Mouse (Mus musculus) forebrain, embryonic 11.5 days (tissue): ENCODE results near the gene Astn2. TPM values are rescaled to one million over a fixed set of nuclear protein-coding genes. Genes with fewer than 3 reads are reported as not detected.

Experiments
- ATAC-seq: fragments of 200-750 bp; cut with Nextera tagmentation; replicated peaks from 2 replicates; pipeline ENCODE4 v1.8.0; 2017; ENCODE audit warnings: moderate TSS enrichment; ENCODE audit not compliant: low FRiP score
- DNase-seq: peaks from one replicate; pipeline ENCODE4 v3.0.0-alpha.2; 2017; ENCODE audit warnings: low spot score
- H3K27ac ChIP-seq: fragments of 300-500 bp; sonication (generic); 2 replicates; pipeline ENCODE4 v1.5.1; 2014; ENCODE audit warnings: low read depth, low read length
- H3K27me3 ChIP-seq: fragments of 300-500 bp; sonication (generic); 2 replicates; pipeline ENCODE4 v1.6.1; 2014; ENCODE audit warnings: mild to moderate bottlenecking, low read length, mixed read lengths; ENCODE audit not compliant: control insufficient read depth, insufficient read depth
- H3K36me3 ChIP-seq: fragments of 300-500 bp; sonication (generic); 2 replicates; pipeline ENCODE4 v1.6.1; 2014; ENCODE audit warnings: mild to moderate bottlenecking, low read length, moderate library complexity, mixed read lengths; ENCODE audit not compliant: control insufficient read depth, insufficient read depth
- H3K4me1 ChIP-seq: fragments of 300-500 bp; sonication (generic); replicated peaks from 2 replicates; pipeline ENCODE4 v1.6.1; 2014; ENCODE audit warnings: low read length, mixed read lengths; ENCODE audit not compliant: control insufficient read depth, insufficient read depth
- H3K4me2 ChIP-seq: fragments of 300-500 bp; sonication (generic); 2 replicates; pipeline ENCODE4 v1.6.1; 2014; ENCODE audit warnings: low read depth, mild to moderate bottlenecking, low read length, moderate library complexity, mixed read lengths; ENCODE audit not compliant: severe bottlenecking
- H3K4me3 ChIP-seq: fragments of 300-500 bp; sonication (generic); 2 replicates; pipeline ENCODE4 v1.5.1; 2014; ENCODE audit warnings: low read depth, low read length
- H3K9ac ChIP-seq: fragments of 300-500 bp; sonication (generic); 2 replicates; pipeline ENCODE4 v1.6.1; 2014; ENCODE audit warnings: low read length
- H3K9me3 ChIP-seq: fragments of 300-500 bp; sonication (generic); 2 replicates; pipeline ENCODE4 v1.6.1; 2016; ENCODE audit warnings: low read length, mixed read lengths; ENCODE audit not compliant: control insufficient read depth
- WGBS: fragments of 180-500 bp; shearing (Covaris S2); extraction: QIAGEN DNeasy Blood & Tissue Kit; methylation state at CpG from one replicate; pipeline ENCODE4 v1.1.7; 2014; 5-methylcytosine and 5-hydroxymethylcytosine counted together
- polyA plus RNA-seq: library from polyadenylated mRNA; unstranded; fragments of >200 nt; fragmentation: Nextera tagmentation; extraction: Ambion mirVana; gene quantifications from 2 replicates; pipeline ENCODE4 v1.2.1, GENCODE M21; 2014

Astn2 gene
- polyA plus RNA-seq, 1 experiment from 2014 or later = 0.94 TPM

DNA sequence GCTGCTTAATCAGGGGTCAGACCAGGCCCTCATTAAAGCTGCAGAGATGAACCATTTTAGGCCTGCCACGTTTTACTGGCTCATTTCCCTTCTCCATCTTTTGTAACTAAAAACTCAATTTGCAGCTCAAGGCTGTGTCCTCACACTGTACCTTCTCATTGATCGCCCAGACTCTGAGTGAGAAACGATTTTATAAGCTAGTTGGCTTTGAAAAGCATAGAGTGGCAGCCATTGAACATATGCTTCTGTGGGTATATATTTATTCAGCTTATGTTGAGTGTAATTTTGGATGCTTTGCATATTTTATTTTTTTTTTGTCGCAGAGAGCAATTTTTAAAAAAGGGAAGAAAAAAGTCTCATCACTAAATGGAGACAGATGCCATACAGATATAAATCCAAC, 637.0 kb downstream of the Astn2 start:
- Histone ChIP-seq H3K9me3 (no peaks in the 10 kb centered on the region), H3K36me3 (no peaks in the 10 kb centered on the region), H3K9ac (no peak overlapping the region), H3K27me3 (no peaks in the 10 kb centered on the region), H3K27ac (no peak overlapping the region), H3K4me3 (no peak overlapping the region), H3K4me2 (no peak overlapping the region), H3K4me1 (no peaks in the 10 kb centered on the region)
- DNase-seq (no peak), ATAC-seq (no peak)
- WGBS = 73% methylated on average over 4 of the region's 4 CpGs

DNA sequence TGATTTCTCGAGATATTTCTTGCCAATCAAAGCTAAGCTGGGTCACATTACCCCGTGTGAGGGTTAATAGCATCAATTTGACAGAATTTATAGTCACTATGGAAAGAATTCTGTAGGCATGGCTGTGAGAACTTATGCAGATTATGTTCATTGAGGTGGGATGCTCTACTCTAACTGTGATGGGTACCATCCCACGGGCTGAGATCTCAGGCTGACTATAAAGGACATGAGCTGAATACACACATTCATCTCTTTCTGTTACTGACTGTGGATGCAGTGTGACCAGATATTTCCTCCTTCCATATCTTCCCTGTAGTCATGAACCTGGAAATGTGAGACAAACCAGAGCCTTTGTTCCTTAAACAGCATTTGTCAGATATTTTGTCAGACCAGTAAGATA, 639.1 kb downstream of the Astn2 start:
- Histone ChIP-seq H3K9me3 (no peaks in the 10 kb centered on the region; the same call in 1 of the 2 replicates), H3K4me1 (no peaks in the 10 kb centered on the region), H3K36me3 (no peaks in the 10 kb centered on the region), H3K4me3 (no peak overlapping the region), H3K4me2 (no peak overlapping the region), H3K9ac (no peak overlapping the region), H3K27me3 (no peaks in the 10 kb centered on the region), H3K27ac (no peak overlapping the region)
- DNase-seq (no peak), ATAC-seq (no peak)
- 71% methylated on average over 3 of the region's 3 CpGs for WGBS

DNA sequence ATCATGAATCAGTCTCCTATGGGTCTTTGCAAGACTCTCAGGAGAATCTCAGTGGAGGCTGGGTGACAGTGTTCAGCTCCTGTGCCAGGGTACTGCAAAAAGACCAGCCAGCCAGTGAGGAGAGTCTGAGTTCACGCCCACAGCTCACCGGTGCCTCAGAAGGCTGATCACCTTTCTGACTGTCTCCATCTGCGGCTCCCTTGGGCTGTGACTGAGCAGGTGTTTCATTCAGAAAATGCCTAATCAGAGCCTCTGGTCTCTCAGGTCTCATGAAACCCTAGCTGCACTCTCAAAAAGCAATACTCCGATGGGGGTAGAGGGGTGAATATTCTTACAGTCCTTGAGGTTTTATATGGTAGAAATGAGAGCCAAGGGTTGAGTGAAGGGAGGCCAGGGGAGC, 640.1 kb downstream of the Astn2 start:
- no peak overlapping the region for H3K4me3 ChIP-seq
- H3K9ac ChIP-seq = no peak overlapping the region
- no peak overlapping the region for H3K4me2 ChIP-seq
- no peak for ATAC-seq
- H3K27ac ChIP-seq = no peak overlapping the region
- no peaks in the 10 kb centered on the region for H3K27me3 ChIP-seq
- H3K9me3 ChIP-seq = no peaks in the 10 kb centered on the region; the same call in 1 of the 2 replicates
- no peaks in the 10 kb centered on the region for H3K36me3 ChIP-seq
- DNase-seq = no peak
- 88% methylated on average over 4 of the region's 4 CpGs for WGBS
- H3K4me1 ChIP-seq = no peaks in the 10 kb centered on the region

DNA sequence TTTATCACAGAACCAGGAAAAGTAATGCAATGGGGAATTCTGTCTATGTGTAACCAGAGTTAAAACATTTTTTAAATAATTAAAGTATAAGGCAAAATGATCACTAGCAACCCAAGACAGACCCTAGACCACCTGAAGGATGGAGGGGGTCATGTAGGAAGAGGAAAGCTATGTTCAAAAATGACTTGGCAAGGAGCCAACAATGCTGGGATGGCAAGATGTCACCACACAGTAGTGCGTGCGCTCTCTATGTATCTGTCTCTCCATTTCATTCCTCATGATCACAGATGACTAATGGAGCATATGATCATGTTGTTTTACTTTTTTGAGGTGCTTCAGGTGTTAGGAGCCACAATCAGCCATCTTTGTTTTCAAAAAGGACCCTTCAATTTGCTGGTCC, 640.6 kb downstream of the Astn2 start:
- Histone ChIP-seq H3K4me3 (no peak overlapping the region), H3K4me2 (no peak overlapping the region), H3K9ac (no peak overlapping the region), H3K9me3 (no peaks in the 10 kb centered on the region; the same call in 1 of the 2 replicates), H3K36me3 (no peaks in the 10 kb centered on the region), H3K27ac (no peak overlapping the region), H3K27me3 (no peaks in the 10 kb centered on the region), H3K4me1 (no peaks in the 10 kb centered on the region)
- DNase-seq (no peak), ATAC-seq (no peak)
- WGBS = 96% methylated on average over 2 of the region's 2 CpGs

DNA sequence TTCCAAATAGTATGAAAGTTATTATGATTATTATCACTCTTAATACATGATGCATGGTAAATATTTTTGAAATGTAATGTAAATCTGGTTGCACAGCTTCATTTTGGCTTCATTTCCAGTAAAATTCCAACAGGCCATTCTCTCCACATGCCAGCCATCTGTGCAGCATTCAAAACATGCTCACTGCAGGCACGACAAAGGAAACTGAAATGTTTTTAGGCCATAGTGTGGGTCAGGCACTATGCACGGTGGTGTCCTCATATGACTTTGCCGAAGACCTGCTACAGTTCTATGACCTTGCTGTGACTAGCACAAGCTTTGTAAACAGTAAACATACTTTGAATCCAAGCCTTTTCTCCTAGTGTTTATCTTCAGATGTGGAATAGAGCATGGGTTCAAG, 642.3 kb downstream of the Astn2 start:
- Histone ChIP-seq H3K4me1 (no peaks in the 10 kb centered on the region), H3K27ac (no peak overlapping the region), H3K4me2 (no peak overlapping the region), H3K4me3 (no peak overlapping the region), H3K9me3 (no peaks in the 10 kb centered on the region; the same call in 1 of the 2 replicates), H3K36me3 (no peaks in the 10 kb centered on the region), H3K27me3 (no peaks in the 10 kb centered on the region), H3K9ac (no peak overlapping the region)
- no peak for ATAC-seq
- DNase-seq = no peak
- 88% methylated on average over 3 of the region's 3 CpGs for WGBS

DNA sequence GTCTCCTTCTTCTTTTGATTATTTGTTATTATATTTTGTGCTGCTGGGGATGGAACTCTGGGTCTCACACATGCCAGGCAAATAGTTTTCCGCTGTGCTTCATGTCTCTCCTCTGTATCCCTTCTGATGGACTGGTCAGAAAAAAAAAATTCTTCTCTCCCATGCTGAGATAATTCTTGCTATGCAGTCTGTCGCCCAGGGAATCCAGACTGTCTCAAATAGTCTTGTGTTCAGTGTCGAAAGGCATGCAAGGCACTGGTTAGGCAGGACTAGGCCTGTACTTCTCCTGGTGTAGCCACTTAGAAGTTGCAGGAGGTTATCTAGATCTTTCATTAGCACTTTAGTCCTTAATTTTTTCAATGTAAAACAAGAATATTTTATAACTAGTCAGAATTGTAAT, 642.8 kb downstream of the Astn2 start:
- Histone ChIP-seq H3K27ac (no peak overlapping the region), H3K9ac (no peak overlapping the region), H3K27me3 (no peaks in the 10 kb centered on the region), H3K4me2 (no peak overlapping the region), H3K9me3 (no peaks in the 10 kb centered on the region; the same call in 1 of the 2 replicates), H3K36me3 (no peaks in the 10 kb centered on the region), H3K4me1 (no peaks in the 10 kb centered on the region), H3K4me3 (no peak overlapping the region)
- ATAC-seq = no peak
- no peak for DNase-seq
- WGBS = 75% methylated on average over 3 of the region's 3 CpGs

DNA sequence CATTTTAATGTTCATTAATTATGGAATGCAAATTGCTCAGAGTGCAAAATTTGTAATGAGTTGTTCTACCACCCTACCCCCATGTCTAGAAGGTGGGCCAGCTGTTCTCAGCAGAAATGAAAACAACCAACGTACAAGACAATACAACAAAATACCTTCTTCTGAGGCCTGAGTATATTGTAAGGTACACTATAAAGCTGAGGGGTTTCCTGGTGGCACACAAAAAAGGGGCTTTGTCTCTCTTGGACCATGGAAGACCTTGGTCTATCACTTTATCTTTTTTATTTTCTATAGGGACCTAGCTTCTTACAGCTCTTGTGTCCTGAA, 645.6 kb downstream of the Astn2 start:
- Histone ChIP-seq H3K9ac (no peak overlapping the region), H3K36me3 (no peaks in the 10 kb centered on the region), H3K4me1 (no peaks in the 10 kb centered on the region), H3K4me3 (no peak overlapping the region), H3K27me3 (no peaks in the 10 kb centered on the region), H3K27ac (no peak overlapping the region), H3K4me2 (no peak overlapping the region), H3K9me3 (no peaks in the 10 kb centered on the region; the same call in 1 of the 2 replicates)
- no peak for ATAC-seq
- no peak for DNase-seq
- 69% methylated on average over 1 of the region's 1 CpGs for WGBS

DNA sequence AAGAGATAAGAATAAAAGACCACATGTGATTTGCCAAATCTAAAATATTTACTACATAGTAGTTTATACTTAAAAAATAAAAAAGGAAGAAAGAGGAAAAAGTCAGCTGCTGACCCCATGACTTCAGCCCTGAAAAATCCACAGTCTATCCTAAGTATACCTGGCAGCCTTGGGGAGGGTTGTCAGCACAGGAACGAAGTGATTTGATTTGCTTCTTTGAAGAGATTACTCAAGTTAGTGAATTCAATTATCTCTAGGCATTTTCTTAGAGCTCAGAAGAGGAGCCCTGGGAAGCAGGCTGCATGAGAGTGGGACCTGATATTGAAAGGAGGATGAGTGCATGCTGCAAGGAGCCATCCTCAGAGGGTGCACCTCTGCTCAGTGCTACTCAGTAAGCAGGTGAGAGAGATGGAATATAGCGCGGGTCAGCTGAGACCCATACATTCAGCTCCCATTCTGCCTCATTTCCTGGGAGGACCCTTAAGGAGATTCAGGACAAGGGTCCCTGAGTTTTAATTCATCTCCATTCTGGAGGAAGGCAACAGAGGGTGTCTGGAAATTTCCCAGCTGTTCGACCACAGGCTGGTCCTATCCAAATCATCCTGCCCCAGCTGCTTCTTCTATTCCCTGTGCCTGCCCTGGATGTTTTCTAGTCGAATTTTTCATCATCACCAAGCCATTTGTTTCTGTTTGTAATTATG, 646.1 kb downstream of the Astn2 start:
- no peaks in the 10 kb centered on the region; the same call in 1 of the 2 replicates for H3K9me3 ChIP-seq
- no peaks in the 10 kb centered on the region for H3K4me1 ChIP-seq
- ATAC-seq = no peak
- H3K9ac ChIP-seq = no peak overlapping the region
- WGBS = 61% methylated on average over 5 of the region's 5 CpGs
- no peak overlapping the region for H3K27ac ChIP-seq
- no peak overlapping the region for H3K4me3 ChIP-seq
- H3K27me3 ChIP-seq = no peaks in the 10 kb centered on the region
- no peak overlapping the region for H3K4me2 ChIP-seq
- no peaks in the 10 kb centered on the region for H3K36me3 ChIP-seq
- no peak for DNase-seq

DNA sequence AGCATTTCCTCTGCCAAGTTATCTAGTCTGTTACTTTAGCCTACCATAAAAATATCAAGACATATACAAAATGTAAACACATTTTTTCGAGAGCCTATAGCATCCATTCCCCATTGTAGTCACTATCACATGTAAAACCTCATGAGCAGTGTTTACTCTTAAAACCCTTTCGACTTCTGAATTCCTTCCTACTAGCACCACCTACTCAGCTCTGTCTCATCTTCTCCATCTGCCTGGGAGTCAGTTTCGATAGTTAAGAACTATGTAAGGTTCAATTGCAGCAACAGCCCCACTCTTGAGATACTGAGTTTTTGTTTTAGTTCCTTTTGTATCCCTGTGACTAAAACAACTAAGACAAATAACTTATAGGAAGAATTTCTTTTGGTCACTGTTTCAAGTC, 651.5 kb downstream of the Astn2 start:
- Histone ChIP-seq H3K4me1 (no peaks in the 10 kb centered on the region), H3K9ac (no peak overlapping the region), H3K27me3 (no peaks in the 10 kb centered on the region), H3K27ac (no peak overlapping the region), H3K9me3 (no peaks in the 10 kb centered on the region), H3K36me3 (no peaks in the 10 kb centered on the region), H3K4me3 (no peak overlapping the region), H3K4me2 (no peak overlapping the region)
- DNase-seq (no peak), ATAC-seq (no peak)
- WGBS = 90% methylated on average over 3 of the region's 3 CpGs
